Mouse (Mus musculus): ENCODE data around the gene Tacc2. TPM values are rescaled to one million over a fixed set of nuclear protein-coding genes. Genes with fewer than 3 reads are reported as not detected.

The Tacc2 gene
- polyA plus RNA-seq, 1 experiment from 2014 or later: 68.7 TPM

GRCm38 (mm10) chr7:130756343-130756835 lies 179.2 kb downstream of the Tacc2 start:
- Histone ChIP-seq H3K27me3 (replicated peaks) (no peaks in the 10 kb centered on the region), H3K4me3 (no peak overlapping the region), H3K4me2 (no peak overlapping the region), H3K27ac (no peak overlapping the region), H3K4me1 (no peaks in the 10 kb centered on the region), H3K36me3 (replicated peaks) (peaks cover 28% of the 10 kb centered on the region), H3K9me3 (no peaks in the 10 kb centered on the region), H3K9ac (no peak overlapping the region)
- WGBS: 85% methylated on average over 7 of the region's 7 CpGs
- ATAC-seq (replicated peaks): no peak

- no peak overlapping the region for H3K4me3 ChIP-seq
- no peaks in the 10 kb centered on the region for H3K4me1 ChIP-seq
- 86% methylated on average over 11 of the region's 11 CpGs for whole genome bisulfite sequencing
- no peaks in the 10 kb centered on the region for H3K27me3 ChIP-seq (replicated peaks)
- no peak overlapping the region for H3K4me2 ChIP-seq
- no peak overlapping the region for H3K9ac ChIP-seq
- no peaks in the 10 kb centered on the region for H3K9me3 ChIP-seq
- no peak overlapping the region for H3K27ac ChIP-seq
- ATAC-seq (replicated peaks): no peak
- peaks cover 21% of the 10 kb centered on the region for H3K36me3 ChIP-seq (replicated peaks)
Measured at GRCm38 (mm10) chr7:130757326-130757865, 180.2 kb downstream of the Tacc2 start.

- peak overlapping the region; percentile 63 for H3K27ac ChIP-seq
- H3K4me1 ChIP-seq: no peaks in the 10 kb centered on the region
- no peak overlapping the region for H3K4me2 ChIP-seq
- no peaks in the 10 kb centered on the region for H3K9me3 ChIP-seq
- H3K4me3 ChIP-seq: no peak overlapping the region
- ATAC-seq (replicated peaks): peak; percentile 77
- WGBS: 30% methylated on average over 17 of the region's 17 CpGs
- H3K9ac ChIP-seq: no peak overlapping the region
- no peaks in the 10 kb centered on the region for H3K27me3 ChIP-seq (replicated peaks)
- peaks cover 24% of the 10 kb centered on the region for H3K36me3 ChIP-seq (replicated peaks)
Measured at GRCm38 (mm10) chr7:130762071-130762897, 185.0 kb downstream of the Tacc2 start.

GRCm38 (mm10) chr7:130764160-130764559 lies 186.9 kb downstream of the Tacc2 start:
- Histone ChIP-seq H3K27me3 (replicated peaks) (no peaks in the 10 kb centered on the region), H3K4me2 (no peak overlapping the region), H3K36me3 (replicated peaks) (peaks cover 24% of the 10 kb centered on the region), H3K9ac (no peak overlapping the region), H3K4me3 (no peak overlapping the region), H3K4me1 (no peaks in the 10 kb centered on the region), H3K9me3 (no peaks in the 10 kb centered on the region), H3K27ac (no peak overlapping the region)
- WGBS: 96% methylated on average over 17 of the region's 17 CpGs
- no peak for ATAC-seq (replicated peaks)

GRCm38 (mm10) chr7:130766411-130767170 lies 189.4 kb downstream of the Tacc2 start:
- H3K36me3 ChIP-seq (replicated peaks): peaks cover 14% of the 10 kb centered on the region
- no peak overlapping the region for H3K9ac ChIP-seq
- WGBS: 81% methylated on average over 30 of the region's 30 CpGs
- ATAC-seq (replicated peaks): no peak
- H3K4me3 ChIP-seq: no peak overlapping the region
- H3K4me2 ChIP-seq: no peak overlapping the region
- no peaks in the 10 kb centered on the region for H3K9me3 ChIP-seq
- H3K27ac ChIP-seq: no peak overlapping the region
- H3K4me1 ChIP-seq: no peaks in the 10 kb centered on the region
- H3K27me3 ChIP-seq (replicated peaks): no peaks in the 10 kb centered on the region

GRCm38 (mm10) chr7:130768151-130768550 lies 190.9 kb downstream of the Tacc2 start:
- Histone ChIP-seq H3K36me3 (replicated peaks) (peaks cover 14% of the 10 kb centered on the region), H3K27ac (no peak overlapping the region), H3K4me1 (no peaks in the 10 kb centered on the region), H3K9ac (no peak overlapping the region), H3K4me2 (no peak overlapping the region), H3K27me3 (replicated peaks) (no peaks in the 10 kb centered on the region), H3K9me3 (no peaks in the 10 kb centered on the region), H3K4me3 (no peak overlapping the region)
- 89% methylated on average over 4 of the region's 4 CpGs for WGBS
- ATAC-seq (replicated peaks): no peak

- no peaks in the 10 kb centered on the region for H3K27me3 ChIP-seq (replicated peaks)
- ATAC-seq (replicated peaks): no peak
- no peaks in the 10 kb centered on the region for H3K36me3 ChIP-seq (replicated peaks)
- H3K27ac ChIP-seq: no peak overlapping the region
- no peak overlapping the region for H3K4me3 ChIP-seq
- peaks cover 3% of the 10 kb centered on the region; the same call in 1 of the 2 replicates for H3K4me1 ChIP-seq
- no peak overlapping the region for H3K9ac ChIP-seq
- no peak overlapping the region for H3K4me2 ChIP-seq
- 18% methylated on average over 3 of the region's 3 CpGs for WGBS
- H3K9me3 ChIP-seq: no peaks in the 10 kb centered on the region
Measured at GRCm38 (mm10) chr7:130770707-130771106, 193.5 kb downstream of the Tacc2 start.

GRCm38 (mm10) chr7:130773171-130773830 lies 196.1 kb downstream of the Tacc2 start:
- Histone ChIP-seq H3K27me3 (replicated peaks) (no peaks in the 10 kb centered on the region), H3K4me2 (no peak overlapping the region), H3K9me3 (no peaks in the 10 kb centered on the region), H3K36me3 (replicated peaks) (no peaks in the 10 kb centered on the region), H3K9ac (no peak overlapping the region), H3K27ac (no peak overlapping the region), H3K4me1 (peaks cover 3% of the 10 kb centered on the region; the same call in 1 of the 2 replicates), H3K4me3 (no peak overlapping the region)
- no peak for ATAC-seq (replicated peaks)
- WGBS: 67% methylated on average over 11 of the region's 11 CpGs

GRCm38 (mm10) chr7:130773914-130774630 lies 196.8 kb downstream of the Tacc2 start, which contains the start of gene Btbd16:
Gene Btbd16, plus strand, starts transcription at chr7:130774069.
- WGBS: 54% methylated on average over 9 of the region's 9 CpGs
- H3K4me1 ChIP-seq: peaks cover 3% of the 10 kb centered on the region; the same call in 1 of the 2 replicates
- ATAC-seq (replicated peaks): no peak

GRCm38 (mm10) chr7:130780866-130781419 lies 203.7 kb downstream of the Tacc2 start:
- Histone ChIP-seq H3K9ac (no peak overlapping the region), H3K27ac (no peak overlapping the region), H3K4me1 (no peaks in the 10 kb centered on the region), H3K4me3 (no peak overlapping the region), H3K4me2 (no peak overlapping the region), H3K36me3 (replicated peaks) (no peaks in the 10 kb centered on the region), H3K9me3 (no peaks in the 10 kb centered on the region), H3K27me3 (replicated peaks) (no peaks in the 10 kb centered on the region)
- WGBS: 75% methylated on average over 5 of the region's 5 CpGs
- no peak for ATAC-seq (replicated peaks)

More at GRCm38 (mm10) chr7:130773914-130774630, 196.8 kb downstream of the Tacc2 start, which contains the start of gene Btbd16:
- no peaks in the 10 kb centered on the region for H3K36me3 ChIP-seq (replicated peaks)
- no peak within 1 kb of the TSS for H3K27ac ChIP-seq
- no peak within 1 kb of the TSS for H3K4me2 ChIP-seq
- no peak within 1 kb of the TSS for H3K9ac ChIP-seq
- no peaks in the 10 kb centered on the region for H3K27me3 ChIP-seq (replicated peaks)
- no peak within 1 kb of the TSS for H3K4me3 ChIP-seq
- H3K9me3 ChIP-seq: no peaks in the 10 kb centered on the region

- no peaks in the 10 kb centered on the region for H3K36me3 ChIP-seq (replicated peaks)
- H3K27ac ChIP-seq: no peak overlapping the region
- no peak overlapping the region for H3K4me2 ChIP-seq
- no peaks in the 10 kb centered on the region for H3K9me3 ChIP-seq
- no peak for ATAC-seq (replicated peaks)
- H3K4me1 ChIP-seq: no peaks in the 10 kb centered on the region
- H3K9ac ChIP-seq: no peak overlapping the region
- 82% methylated on average over 5 of the region's 5 CpGs for WGBS
- H3K4me3 ChIP-seq: no peak overlapping the region
- H3K27me3 ChIP-seq (replicated peaks): no peaks in the 10 kb centered on the region
Measured at GRCm38 (mm10) chr7:130782501-130783050, 205.3 kb downstream of the Tacc2 start.

Measured in midbrain, embryonic 15.5 days (tissue).